Mouse (Mus musculus) hindbrain, embryonic 16.5 days (tissue): ENCODE measurements around the gene Gtpbp1. TPM values are rescaled to one million over a fixed set of nuclear protein-coding genes. Genes with fewer than 3 reads are reported as not detected.

Experiments
- ATAC-seq: fragments of 200-750 bp; cut with Nextera tagmentation; 2 replicates; pipeline ENCODE4 v1.8.0; 2017; ENCODE audit warnings: moderate TSS enrichment, moderate library complexity
- H3K27ac ChIP-seq: fragments of 300-500 bp; sonication (generic); 2 replicates; pipeline ENCODE4 v1.5.1; 2014; ENCODE audit warnings: low read depth, mild to moderate bottlenecking, control low read depth, low read length, moderate library complexity
- H3K27me3 ChIP-seq: fragments of 300-500 bp; sonication (generic); replicated peaks from 2 replicates; pipeline ENCODE4 v1.6.1; 2014; ENCODE audit warnings: low read length; ENCODE audit not compliant: control insufficient read depth, insufficient read depth
- H3K36me3 ChIP-seq: fragments of 300-500 bp; sonication (generic); 2 replicates; pipeline ENCODE4 v1.6.1; 2014; ENCODE audit warnings: mild to moderate bottlenecking, low read length, moderate library complexity, mixed read lengths; ENCODE audit not compliant: control insufficient read depth, insufficient read depth
- H3K4me1 ChIP-seq: fragments of 300-500 bp; sonication (generic); 2 replicates; pipeline ENCODE4 v1.6.1; 2014; ENCODE audit warnings: low read depth, low read length; ENCODE audit not compliant: control insufficient read depth, insufficient read depth
- H3K4me2 ChIP-seq: fragments of 300-500 bp; sonication (generic); 2 replicates; pipeline ENCODE4 v1.6.1; 2014; ENCODE audit warnings: mild to moderate bottlenecking, low read length, control low read depth, moderate library complexity
- H3K4me3 ChIP-seq: fragments of 300-500 bp; sonication (generic); 2 replicates; pipeline ENCODE4 v1.5.1; 2014; ENCODE audit warnings: mild to moderate bottlenecking, low read length, control low read depth, moderate library complexity
- H3K9ac ChIP-seq: fragments of 300-500 bp; sonication (generic); 2 replicates; pipeline ENCODE4 v1.6.1; 2014; ENCODE audit warnings: low read depth, mild to moderate bottlenecking, control low read depth, low read length, moderate library complexity
- H3K9me3 ChIP-seq: fragments of 300-500 bp; sonication (generic); 2 replicates; pipeline ENCODE4 v1.6.1; 2014; ENCODE audit warnings: mild to moderate bottlenecking, low read length, moderate library complexity; ENCODE audit not compliant: control insufficient read depth
- WGBS: fragments of 180-500 bp; shearing (Covaris S2); extraction: QIAGEN DNeasy Blood & Tissue Kit; methylation state at CpG from one replicate; pipeline ENCODE4 v1.1.7; 2014; 5-methylcytosine and 5-hydroxymethylcytosine counted together
- polyA plus RNA-seq: library from polyadenylated mRNA; unstranded; fragments of >200 nt; fragmentation: Nextera tagmentation; extraction: Ambion mirVana; gene quantifications from 2 replicates; pipeline ENCODE4 v1.2.1, GENCODE M21; 2015

The Gtpbp1 gene
- polyA plus RNA-seq = 46.0 and 51.5 TPM in 2 replicates

DNA sequence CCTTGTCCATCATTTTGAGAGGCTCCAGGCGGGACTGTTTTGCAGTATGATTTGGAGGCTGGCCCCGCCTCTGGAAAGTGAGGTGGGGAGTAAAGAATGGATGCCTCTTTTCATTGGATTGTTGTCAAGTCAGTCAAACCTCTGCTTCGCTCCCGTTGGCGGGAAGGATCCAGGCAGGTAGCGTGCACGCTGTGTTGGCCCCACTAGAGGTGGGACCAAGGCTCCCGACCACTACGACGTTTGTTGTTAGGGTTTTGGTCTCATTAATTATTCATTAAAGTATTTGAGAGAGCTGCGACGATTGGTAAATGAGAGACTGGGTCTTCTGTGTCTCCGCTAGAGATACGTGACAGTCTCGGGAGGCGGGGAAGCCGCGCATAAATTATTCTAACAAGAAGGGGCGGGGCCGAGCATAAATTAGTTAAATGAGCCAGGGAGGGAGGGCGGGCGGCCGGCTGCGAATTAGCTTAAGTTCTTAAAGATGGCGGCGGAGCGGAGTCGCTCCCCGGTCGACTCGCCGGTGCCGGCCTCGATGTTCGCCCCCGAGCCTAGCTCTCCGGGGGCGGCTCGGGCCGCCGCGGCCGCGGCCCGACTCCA, at the start of gene Gtpbp1:
Gene Gtpbp1, plus strand, starts transcription at position 420 of the 597 bp plus-strand sequence.
- Histone ChIP-seq H3K36me3 (no peaks in the 10 kb centered on the region), H3K9ac (peak within 1 kb of the TSS; percentile 90), H3K4me1 (peaks cover 33% of the 10 kb centered on the region), H3K9me3 (no peaks in the 10 kb centered on the region), H3K4me2 (peak within 1 kb of the TSS; percentile 82), H3K4me3 (peak within 1 kb of the TSS; percentile 94), H3K27ac (peak within 1 kb of the TSS; percentile 91), H3K27me3 (no peaks in the 10 kb centered on the region)
- ATAC-seq = peak; percentile 98
- WGBS = under 1% methylated on average over 45 of the region's 45 CpGs

DNA sequence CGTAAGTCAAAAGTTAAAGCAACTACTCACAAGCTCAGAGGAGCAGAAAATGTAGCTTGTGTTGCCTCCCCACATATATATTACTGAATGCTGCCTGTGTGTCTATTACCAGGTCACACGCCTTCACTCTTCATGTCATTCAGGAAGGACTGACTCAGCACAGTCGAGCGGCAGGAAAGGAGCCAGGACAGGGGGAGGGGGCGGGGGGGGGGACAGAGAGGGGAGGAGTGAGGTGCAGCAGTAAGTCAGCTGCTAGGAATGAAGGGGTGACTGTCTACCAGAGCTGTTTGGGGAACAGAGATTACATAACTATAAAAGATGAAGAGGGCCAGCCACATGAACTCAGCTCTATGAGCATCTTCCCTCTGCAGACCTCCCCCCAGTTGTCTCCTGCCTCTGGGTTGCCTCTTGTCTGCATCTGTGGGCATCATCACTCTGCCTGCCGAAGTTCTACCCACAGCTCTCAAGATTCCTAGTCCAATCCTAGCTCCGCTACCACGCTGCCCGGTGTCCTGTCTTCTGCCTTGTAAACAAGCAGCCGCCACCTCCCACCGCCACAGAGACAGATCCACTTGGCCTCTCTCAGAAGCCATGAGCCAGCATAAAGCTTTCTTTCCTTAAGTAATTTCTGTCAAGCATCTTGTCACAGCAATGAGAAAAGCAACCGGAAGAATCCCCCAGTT, 49.4 kb upstream of the Gtpbp1 start:
- ATAC-seq = no peak
- Histone ChIP-seq H3K4me1 (no peaks in the 10 kb centered on the region), H3K9ac (no peak overlapping the region), H3K36me3 (peaks cover 15% of the 10 kb centered on the region; the same call in 1 of the 2 replicates), H3K27ac (no peak overlapping the region), H3K4me2 (no peak overlapping the region), H3K9me3 (no peaks in the 10 kb centered on the region), H3K27me3 (no peaks in the 10 kb centered on the region), H3K4me3 (no peak overlapping the region)
- WGBS = 75% methylated on average over 12 of the region's 12 CpGs

DNA sequence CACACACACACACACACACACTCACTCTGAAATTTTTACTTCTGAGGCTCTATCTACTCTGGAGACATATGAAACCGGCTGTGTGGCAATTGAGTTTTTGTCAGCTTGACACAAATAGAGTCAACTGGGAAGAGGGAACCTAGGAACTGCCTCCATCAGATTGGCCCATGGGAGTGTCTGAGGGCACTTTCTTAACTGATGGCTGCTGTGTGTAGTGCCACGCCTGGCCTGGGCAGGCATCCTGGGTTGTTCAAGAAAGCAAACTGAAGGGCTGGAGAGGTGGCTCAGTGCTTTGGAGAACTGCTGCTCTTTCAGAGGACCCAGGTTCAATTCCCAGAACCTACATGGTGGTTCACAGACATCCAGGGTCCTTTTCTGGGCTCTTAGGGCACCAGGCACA, 45.2 kb upstream of the Gtpbp1 start:
- Histone ChIP-seq H3K36me3 (peaks cover 18% of the 10 kb centered on the region), H3K9ac (no peak overlapping the region), H3K4me1 (no peaks in the 10 kb centered on the region), H3K4me3 (no peak overlapping the region), H3K27me3 (no peaks in the 10 kb centered on the region), H3K9me3 (no peaks in the 10 kb centered on the region), H3K4me2 (no peak overlapping the region), H3K27ac (no peak overlapping the region)
- 91% methylated on average over 2 of the region's 2 CpGs for WGBS
- ATAC-seq = no peak

DNA sequence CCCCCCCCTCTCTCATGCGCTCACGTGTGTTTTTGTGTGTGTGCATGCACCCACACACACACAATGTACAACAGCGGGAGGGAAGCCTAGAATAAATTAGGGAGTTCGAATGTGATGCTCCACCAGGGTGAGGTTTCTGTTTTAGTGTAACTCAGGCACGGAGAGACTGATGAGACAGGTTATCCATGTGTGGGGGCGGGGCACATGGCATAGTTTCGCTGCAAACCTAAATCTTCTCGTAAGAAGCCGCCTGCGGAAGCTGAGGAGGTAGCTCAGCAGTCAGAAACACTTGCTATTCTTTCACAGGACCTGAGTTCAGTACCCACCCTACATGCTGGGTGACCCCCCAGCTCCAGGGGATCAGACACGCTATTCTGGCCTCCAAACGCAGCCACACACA, 42.5 kb upstream of the Gtpbp1 start:
- Histone ChIP-seq H3K9ac (no peak overlapping the region), H3K4me3 (no peak overlapping the region), H3K36me3 (peaks cover 14% of the 10 kb centered on the region)

DNA sequence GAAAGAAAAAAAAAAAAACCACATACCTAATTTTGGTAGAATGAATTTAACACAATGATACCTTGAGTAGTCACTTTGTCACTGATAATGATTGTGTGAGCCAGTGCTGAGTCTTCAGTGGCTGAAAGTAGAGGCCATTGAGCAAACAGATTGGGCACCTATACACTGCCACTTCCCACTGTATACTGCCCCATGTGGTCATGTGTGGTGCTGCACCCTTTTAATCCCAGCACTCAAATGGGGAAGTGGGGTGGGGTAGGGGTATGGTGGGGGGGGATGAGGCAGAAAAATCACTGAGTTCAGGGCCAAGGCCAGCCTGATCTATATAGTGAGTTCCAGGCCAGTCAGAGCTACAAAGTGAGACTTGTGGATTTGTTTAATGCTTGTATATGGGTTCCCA, 40.1 kb upstream of the Gtpbp1 start:
- no peak for ATAC-seq
- peaks cover 9% of the 10 kb centered on the region for H3K36me3 ChIP-seq
- no peaks in the 10 kb centered on the region for H3K4me1 ChIP-seq
- no peak overlapping the region for H3K9ac ChIP-seq
- H3K9me3 ChIP-seq = no peaks in the 10 kb centered on the region
- H3K4me2 ChIP-seq = no peak overlapping the region
- no peaks in the 10 kb centered on the region for H3K27me3 ChIP-seq
- H3K4me3 ChIP-seq = no peak overlapping the region
- H3K27ac ChIP-seq = no peak overlapping the region

More for the DNA sequence above, 42.5 kb upstream of the Gtpbp1 start:
- Histone ChIP-seq H3K4me2 (no peak overlapping the region), H3K27me3 (no peaks in the 10 kb centered on the region), H3K9me3 (no peaks in the 10 kb centered on the region), H3K4me1 (no peaks in the 10 kb centered on the region), H3K27ac (no peak overlapping the region)
- ATAC-seq = no peak
- WGBS = 92% methylated on average over 12 of the region's 12 CpGs

DNA sequence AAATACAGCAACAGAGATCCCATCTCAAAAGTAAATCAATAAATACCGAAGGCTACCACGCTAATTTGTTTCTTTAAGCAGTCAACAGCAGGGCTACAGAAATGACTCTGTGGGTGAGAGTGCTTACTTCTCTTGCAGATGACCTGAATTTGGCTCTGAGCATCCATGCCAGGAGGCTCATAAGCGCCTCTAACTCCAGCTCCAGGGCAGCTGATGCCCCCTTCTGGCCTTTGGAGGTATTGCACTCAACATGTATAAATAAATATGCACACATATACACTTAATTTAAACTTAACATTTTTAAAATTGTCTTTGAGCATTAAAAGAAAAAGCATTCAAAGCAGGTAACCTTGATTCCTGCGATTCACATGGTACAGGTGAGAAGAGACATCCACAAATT, 39.2 kb upstream of the Gtpbp1 start:
- H3K9ac ChIP-seq = no peak overlapping the region
- no peaks in the 10 kb centered on the region for H3K27me3 ChIP-seq
- H3K4me2 ChIP-seq = no peak overlapping the region
- no peak overlapping the region for H3K27ac ChIP-seq
- WGBS = 77% methylated on average over 4 of the region's 4 CpGs
- no peak overlapping the region for H3K4me3 ChIP-seq
- peaks cover 7% of the 10 kb centered on the region for H3K36me3 ChIP-seq
- H3K4me1 ChIP-seq = no peaks in the 10 kb centered on the region; the same call in 1 of the 2 replicates
- ATAC-seq = no peak
- no peaks in the 10 kb centered on the region for H3K9me3 ChIP-seq

DNA sequence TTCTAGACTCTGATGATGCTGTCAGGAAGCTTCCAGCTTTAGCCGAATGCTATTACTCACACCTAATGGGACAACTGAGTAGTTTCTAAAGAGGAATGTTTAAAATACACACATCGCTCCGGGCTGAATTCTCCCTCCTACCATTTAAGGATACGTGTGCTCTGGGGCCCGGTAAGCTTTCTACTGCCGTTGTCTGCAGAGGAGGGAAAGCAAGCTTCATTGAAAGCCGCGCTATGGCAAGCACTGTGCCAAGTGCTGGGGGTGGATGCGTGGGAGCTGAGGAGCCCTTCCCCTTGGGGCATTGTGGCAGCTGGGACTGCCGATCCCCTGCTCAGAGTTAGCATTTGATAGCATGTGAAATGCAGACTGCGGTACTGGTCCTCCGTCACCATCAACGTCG, 34.2 kb upstream of the Gtpbp1 start:
- Histone ChIP-seq H3K4me1 (peaks cover 5% of the 10 kb centered on the region), H3K27ac (no peak overlapping the region), H3K9ac (no peak overlapping the region), H3K27me3 (no peaks in the 10 kb centered on the region), H3K36me3 (no peaks in the 10 kb centered on the region), H3K4me3 (no peak overlapping the region), H3K9me3 (no peaks in the 10 kb centered on the region), H3K4me2 (no peak overlapping the region)
- 80% methylated on average over 14 of the region's 14 CpGs for WGBS
- ATAC-seq = no peak

DNA sequence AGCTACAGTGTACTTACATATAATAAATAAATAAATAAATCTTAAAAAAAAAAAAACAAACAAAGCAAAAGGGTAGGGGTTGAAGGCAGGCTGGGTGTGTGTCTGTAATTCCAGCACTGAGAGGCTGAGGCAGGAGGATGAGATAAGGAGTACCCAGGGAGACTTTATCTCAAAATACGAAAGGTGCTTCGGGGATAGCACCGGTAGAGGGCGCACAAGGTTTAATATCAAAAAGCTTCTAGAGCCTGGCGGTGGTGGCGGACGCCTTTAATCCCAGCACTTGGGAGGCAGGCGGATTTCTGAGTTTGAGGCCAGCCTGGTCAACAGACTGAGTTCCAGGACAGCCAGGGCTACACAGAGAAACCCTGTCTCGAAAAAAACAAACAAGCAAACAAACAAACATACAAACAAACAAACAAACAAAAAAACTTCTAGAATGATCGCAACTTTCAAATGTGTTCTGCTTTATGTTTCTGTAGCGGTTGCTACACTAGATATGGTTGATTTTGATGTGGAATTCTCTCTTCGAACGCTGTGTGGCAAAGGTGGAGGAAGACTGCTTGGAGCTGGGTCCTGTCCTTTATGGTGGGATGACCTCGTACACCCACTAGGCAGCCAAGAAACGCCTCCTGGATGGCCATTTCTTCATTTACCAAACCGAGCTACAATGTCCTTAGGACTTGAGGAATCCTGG, 32.7 kb upstream of the Gtpbp1 start:
- no peaks in the 10 kb centered on the region for H3K9me3 ChIP-seq
- peak overlapping the region; percentile 94 for H3K4me2 ChIP-seq
- peak overlapping the region; percentile 98 for H3K27ac ChIP-seq
- H3K27me3 ChIP-seq = no peaks in the 10 kb centered on the region
- ATAC-seq = peak; percentile 32
- WGBS = 5% methylated on average over 16 of the region's 16 CpGs
- no peaks in the 10 kb centered on the region; the same call in 1 of the 2 replicates for H3K36me3 ChIP-seq
- peak overlapping the region; percentile 86 for H3K9ac ChIP-seq
- peaks cover 5% of the 10 kb centered on the region for H3K4me1 ChIP-seq
- H3K4me3 ChIP-seq = peak overlapping the region; percentile 92
